Mouse (Mus musculus): ENCODE measurements around the gene Hadha.

GRCm38 (mm10) chr5:30128680-30129079, 26.3 kb downstream of the Hadha start:
- no peak for TF ChIP-seq CTCF (IDR thresholded peaks at IDR 0.05; ENCODE audit: low read depth)
- TF ChIP-seq EP300 (optimal IDR thresholded peaks at IDR 0.05), result no peak
